Mouse (Mus musculus) liver, postnatal 0 days (tissue): Measurements from ENCODE around the gene Med11.

ENCODE experiments used
- CTCF ChIP-seq: sonication (generic); IDR thresholded peaks from 2 replicates; pipeline ENCODE4 v1.5.1; 2016; ENCODE audit warnings: antibody characterized with exemption, low read depth
- EP300 ChIP-seq: IDR thresholded peaks from 2 replicates; pipeline ENCODE4 v1.6.1; 2016; ENCODE audit warnings: antibody characterized with exemption, low read depth, mild to moderate bottlenecking

DNA sequence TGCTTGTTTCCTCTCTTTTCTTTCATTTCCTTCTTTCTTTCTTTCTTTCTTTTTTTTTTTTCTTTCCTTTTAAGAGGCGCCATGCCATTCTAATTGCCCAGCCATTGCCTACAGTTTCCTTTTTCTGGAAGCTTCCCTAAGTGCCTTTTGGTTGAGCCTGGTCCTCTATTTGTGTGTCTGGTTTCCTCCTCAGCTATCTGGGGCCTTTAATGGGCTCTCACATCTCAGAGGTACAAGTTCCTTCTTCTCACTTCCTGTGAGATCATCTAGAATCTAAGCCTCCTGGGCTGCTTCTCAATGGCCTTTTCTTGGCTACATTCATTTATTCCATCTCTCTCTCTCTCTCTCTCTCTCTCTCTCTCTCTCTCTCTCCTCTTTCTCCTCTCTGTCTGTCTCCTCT, 4.3 kb upstream of the Med11 start:
- no peak for TF ChIP-seq EP300
- no peak for TF ChIP-seq CTCF
